Mouse (Mus musculus) cerebellum, postnatal 25 days (tissue): ENCODE measurements at regions not wholly inside any gene's neighbourhood (a gene's known extent, or its start where the extent isn't known, plus 50 kb on each side); places are given as distances from the start of the nearest gene placed in this dataset.

Source experiments
- DNase-seq, 2 experiments: peaks; one replicate each; pipeline ENCODE4 v3.0.0; 2021; ENCODE audit warnings: mixed read lengths in 2 of 2

DNA sequence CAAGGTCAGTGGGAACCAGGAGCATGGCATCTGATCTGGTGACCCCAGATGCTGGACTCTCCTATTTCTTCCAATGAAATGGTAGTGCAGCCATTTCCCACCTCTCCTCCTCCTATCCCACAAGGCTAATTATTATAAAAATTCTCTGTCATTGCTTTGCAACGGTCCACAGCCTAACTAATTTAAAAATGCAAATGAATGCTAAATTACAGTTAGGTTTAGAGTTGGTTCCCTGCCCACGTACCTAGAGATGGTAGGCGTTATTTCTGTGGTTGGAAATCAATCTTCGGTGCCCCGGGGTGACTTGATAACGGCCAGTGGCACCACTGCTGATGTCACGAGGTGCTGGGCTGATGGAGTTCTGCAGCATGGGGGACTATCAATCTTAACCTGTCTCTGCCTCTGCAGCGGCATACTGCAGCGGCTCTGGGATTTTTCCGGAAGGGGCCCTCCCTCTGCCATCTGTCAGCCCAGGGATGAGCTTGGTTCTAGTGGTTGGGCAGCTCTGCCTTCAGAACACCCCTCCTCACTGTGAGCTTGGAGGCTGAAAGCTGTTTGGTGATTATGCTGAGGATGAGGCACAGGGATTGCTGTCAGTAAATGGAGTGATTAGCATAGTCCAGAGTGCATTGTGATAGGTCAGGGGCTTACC is 66.5 kb downstream of the Nmur2 start:
- peak in 1 of 2 experiments; percentile 12 for DNase-seq

- no peak for DNase-seq
Measured at GRCm38 (mm10) chr11:55966580-55966979, 74.2 kb downstream of the Nmur2 start.

- DNase-seq, result no peak
Measured at GRCm38 (mm10) chr11:55958372-55958771, 82.4 kb downstream of the Nmur2 start.

GRCm38 (mm10) chr11:55957355-55957754 is 83.5 kb downstream of the Nmur2 start:
- DNase-seq, result no peak

GRCm38 (mm10) chr11:55953696-55954095 is 87.1 kb downstream of the Nmur2 start:
- DNase-seq, result no peak

DNA sequence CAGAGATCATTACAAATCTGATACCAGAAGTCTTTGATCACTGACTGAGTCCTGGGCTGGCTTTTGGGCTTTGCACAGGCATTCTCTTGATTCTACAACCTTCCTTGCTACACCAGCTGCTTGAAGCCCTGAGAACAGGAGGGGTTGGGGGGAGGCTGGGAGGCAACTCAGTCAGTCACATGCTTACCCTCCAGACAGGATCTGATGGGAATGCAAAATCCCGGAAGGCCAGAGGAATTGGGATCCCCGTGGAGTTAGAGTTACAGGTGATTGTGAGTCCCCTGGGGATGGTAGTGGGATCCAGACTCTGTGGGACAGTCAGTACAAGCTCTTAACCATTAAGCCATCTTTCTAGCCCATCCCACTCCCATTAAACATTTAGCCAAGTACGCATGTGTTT is 91.2 kb downstream of the Nmur2 start:
- no peak for DNase-seq

- DNase-seq, result peak in 1 of 2 experiments; percentile 18
Measured at GRCm38 (mm10) chr11:55946629-55947240, 94.1 kb downstream of the Nmur2 start.

DNA sequence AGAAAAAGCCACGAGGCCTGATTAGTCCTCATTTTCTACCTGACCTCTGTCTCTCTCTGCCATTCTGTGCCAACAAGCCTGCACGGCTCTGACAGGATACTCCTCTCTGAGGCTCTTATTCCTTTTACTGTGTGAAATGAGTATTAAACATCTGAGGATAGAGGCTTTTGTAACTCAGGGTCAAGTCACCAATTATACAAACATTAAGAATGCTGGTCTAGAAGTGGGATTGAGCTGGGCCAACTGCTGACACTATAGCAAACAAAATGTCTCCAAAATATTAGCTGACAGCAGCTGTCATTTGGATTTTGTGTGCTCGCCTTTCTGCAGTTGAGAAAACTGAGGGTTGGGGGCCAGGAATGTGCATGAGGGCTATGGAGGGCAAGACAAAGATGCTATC is 94.8 kb downstream of the Nmur2 start:
- no peak for DNase-seq

DNA sequence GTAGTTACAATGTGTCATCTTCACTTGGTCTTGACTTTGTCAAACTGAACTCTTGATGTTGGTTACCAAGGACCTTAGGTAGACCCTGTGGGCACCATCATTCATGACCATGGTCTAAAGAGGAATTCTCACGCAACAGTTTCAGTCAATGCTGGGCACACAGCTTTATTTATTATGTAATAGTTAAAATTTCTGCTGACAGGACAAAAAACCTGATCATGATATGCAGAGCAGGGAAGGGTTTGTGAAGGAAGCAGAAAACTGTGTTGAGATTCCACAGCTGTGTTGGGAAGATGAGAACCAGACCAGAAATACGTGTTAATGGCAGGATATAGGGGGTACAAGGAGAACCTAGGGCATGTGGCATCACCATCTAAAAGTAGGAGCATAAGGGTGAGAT is 100.8 kb downstream of the Nmur2 start:
- no peak for DNase-seq

DNA sequence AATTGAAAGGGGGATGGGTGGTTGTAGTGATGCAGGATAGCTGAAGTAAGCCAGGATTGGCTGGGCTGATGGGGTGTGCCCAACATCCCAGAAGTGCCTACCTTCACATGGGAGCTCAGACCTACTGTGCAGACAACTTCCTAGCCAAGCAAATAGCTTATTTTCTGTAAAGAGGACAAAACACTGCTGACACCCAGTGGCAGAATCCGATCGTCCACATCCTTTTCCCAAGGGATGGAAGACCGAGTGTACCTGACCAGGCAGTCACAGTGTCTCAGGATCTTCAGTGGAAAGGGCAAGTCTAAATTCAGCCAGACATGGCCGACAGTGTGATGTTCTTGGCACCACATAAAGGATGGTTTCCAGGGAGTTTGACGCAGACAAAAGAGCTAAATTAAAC is 114.4 kb downstream of the Nmur2 start:
- peak in 1 of 2 experiments; percentile 4 for DNase-seq

DNA sequence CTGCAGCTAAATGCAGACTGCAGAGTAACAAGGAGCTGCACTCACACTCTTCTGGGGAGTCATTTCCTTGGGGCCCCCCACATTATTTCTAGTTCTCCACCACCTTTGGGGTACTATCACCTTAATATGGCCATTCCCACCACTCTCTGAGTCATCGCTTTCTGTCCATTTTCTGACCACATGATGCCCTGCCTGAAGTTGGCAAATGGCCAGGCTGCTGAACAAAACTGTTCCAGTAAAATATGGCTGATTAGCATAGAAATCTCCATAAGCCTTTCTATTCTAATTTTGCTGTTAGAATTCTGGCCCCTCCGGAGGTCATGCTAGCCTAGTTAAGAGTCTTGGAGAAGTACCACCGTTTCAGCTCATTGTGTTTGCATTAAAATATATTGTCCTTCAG is 121.7 kb downstream of the Nmur2 start:
- DNase-seq, result peak; percentile 10 to 37

DNA sequence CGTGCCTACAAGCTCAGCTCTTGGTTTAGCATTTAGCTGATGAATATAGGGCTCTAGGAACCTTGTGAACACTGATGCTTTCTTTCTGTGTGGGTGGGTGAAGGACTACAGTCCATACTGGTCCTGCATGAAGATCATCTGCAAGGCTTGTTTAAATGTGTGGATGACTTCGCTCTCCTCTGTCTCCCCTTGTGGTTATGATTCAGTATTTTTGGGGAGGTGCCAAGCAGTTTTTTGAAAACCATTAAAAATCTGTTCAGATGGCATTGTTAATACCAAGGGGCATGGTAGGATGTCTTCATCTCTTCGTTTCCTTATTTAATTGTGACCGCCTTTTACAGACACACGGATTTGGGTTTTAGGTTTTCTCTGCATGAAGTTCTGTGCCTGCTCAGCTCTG is 122.4 kb downstream of the Nmur2 start:
- no peak for DNase-seq

DNA sequence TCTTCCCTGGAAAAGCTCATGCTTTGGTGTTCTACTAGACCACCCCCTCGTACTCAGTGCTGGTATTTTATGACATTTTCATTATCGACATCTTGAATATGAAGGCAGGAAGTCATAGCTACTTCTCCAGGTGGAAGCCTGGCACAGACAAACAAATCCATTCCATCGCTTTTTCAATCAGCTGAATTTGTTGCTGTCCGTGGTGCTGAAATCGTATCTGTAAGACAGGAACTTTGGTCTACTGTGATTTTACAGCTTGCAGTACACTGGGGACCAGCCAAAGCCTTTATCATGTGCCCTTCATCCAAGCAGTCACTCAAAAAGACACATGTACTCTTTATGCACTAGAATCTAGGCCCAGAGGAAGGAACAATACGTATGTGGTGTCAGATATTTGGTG is 143.3 kb downstream of the Nmur2 start:
- DNase-seq, result no peak

GRCm38 (mm10) chr11:55890161-55890560 is 150.6 kb downstream of the Nmur2 start:
- no peak for DNase-seq

DNA sequence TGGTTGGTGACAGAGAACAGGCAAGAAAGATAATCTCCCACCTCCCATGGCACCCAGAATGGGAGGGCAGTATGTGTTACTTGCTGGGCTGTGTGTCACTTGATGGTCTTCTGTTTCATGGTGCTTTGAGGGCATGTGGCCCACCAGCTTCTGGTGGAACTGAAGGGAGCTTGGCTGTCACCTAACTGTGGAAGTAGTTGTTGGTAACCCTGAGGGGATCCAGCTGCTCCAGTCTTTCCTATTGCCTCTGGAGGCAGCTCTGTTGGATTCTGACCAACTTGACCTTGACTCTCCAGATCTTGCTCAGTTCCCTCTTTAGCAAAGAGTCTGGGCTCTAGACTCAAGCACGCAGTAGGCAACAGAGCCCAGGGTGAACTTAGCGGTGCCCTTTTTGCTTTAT is 162.2 kb downstream of the Nmur2 start:
- no peak for DNase-seq

DNA sequence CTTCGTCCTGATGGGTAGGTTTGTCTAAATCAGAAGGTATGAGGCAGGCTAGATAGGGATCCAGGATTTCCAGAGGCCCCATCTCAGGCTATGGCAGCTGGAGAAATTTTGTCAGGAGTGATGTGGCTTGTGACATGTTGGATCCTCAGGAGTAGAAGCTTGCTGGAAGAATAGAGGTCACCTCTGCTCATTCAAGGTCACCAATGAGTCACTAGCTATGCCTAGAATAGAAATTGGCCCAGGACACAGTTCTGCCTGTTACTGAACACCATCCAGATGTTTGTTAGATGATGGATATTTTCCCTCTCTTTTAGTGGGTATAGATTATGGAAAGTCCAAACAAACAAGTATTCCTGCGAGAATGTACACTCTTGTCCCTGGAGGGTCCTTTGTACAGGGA is 173.7 kb downstream of the Nmur2 start:
- DNase-seq, result no peak

DNA sequence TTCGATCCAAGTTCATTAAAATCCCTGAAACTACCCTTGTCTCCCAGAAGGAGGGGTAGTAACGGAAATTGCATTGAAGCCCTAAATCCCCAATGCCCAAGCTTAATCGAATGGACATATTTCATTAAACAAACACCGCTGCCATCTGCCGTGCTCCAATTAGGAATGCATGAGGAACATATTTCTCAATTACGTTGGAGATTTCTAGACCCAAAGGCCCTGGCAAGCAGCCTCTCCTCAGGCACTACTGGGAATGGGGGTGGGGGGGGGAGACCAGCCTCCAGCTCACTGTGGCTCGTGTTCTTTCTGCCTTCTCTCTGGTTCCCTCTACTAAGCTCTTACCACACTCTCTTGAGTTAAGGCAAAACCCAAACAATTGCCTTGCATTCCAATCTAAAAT is 181.6 kb downstream of the Nmur2 start:
- DNase-seq, result peak in 1 of 2 experiments; percentile 2

- DNase-seq, result no peak
Measured at GRCm38 (mm10) chr11:55820479-55820878, 212.5 kb upstream of the Glra1 start.

- DNase-seq, result no peak
Measured at GRCm38 (mm10) chr11:55816566-55816965, 208.6 kb upstream of the Glra1 start.

- DNase-seq, result no peak
Measured at GRCm38 (mm10) chr11:55810685-55811084, 202.7 kb upstream of the Glra1 start.

DNA sequence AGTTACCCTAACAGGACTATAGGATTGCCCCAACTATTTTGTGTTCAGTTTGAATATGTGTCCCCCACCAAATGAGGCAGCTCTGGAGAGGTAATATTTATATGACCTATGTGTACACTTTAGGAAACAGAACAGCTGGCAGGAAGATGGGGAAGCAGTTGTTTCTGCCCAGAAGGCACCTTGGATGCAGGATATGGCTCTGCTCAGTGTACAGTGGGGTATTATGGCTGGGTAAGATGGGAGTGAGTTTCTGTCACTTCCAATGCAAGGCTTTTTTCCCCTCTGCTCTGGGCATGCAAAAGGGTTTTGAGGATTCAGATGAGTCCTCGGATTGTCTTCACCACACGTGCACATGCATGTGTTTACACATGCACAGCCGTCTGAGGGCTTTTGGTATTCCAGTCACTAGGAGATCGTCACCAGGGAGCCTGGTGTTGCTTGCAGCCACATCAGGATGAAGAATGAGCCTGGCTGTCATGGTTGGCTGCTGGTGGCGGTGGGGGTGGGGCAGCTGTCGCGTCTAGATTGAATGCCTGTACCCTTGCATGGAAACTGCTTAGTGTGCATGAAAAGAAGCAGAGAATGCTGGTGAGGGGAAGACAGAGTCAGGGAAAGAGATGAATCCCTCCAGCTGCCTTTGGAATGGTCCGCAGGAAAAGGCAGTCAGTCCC is 183.3 kb upstream of the Glra1 start:
- DNase-seq, result peak in 1 of 2 experiments; percentile 10

GRCm38 (mm10) chr11:55789638-55790037 is 181.6 kb upstream of the Glra1 start:
- peak in 1 of 2 experiments; percentile 4 for DNase-seq

- no peak for DNase-seq
Measured at GRCm38 (mm10) chr11:55781044-55781443, 173.0 kb upstream of the Glra1 start.

GRCm38 (mm10) chr11:55780011-55780410 is 172.0 kb upstream of the Glra1 start:
- peak in 1 of 2 experiments; percentile 37 for DNase-seq
